Mouse (Mus musculus) embryonic facial prominence, embryonic 11.5 days (tissue): Measurements from ENCODE around the gene Olfr1324. TPM values are rescaled to one million over a fixed set of nuclear protein-coding genes. Genes with fewer than 3 reads are reported as not detected.
"Not testable (repeated sequence)": the region's sequence is repeated elsewhere in the genome, so short reads cannot be mapped to it uniquely, and the experiment has no call there.

ENCODE experiments used
- ATAC-seq: fragments of 200-750 bp; cut with Nextera tagmentation; replicated peaks from 2 replicates; pipeline ENCODE4 v1.8.0; 2017; ENCODE audit warnings: low read depth; ENCODE audit not compliant: insufficient number of reproducible peaks, low FRiP score, low TSS enrichment
- DNase-seq: peaks from one replicate; pipeline ENCODE4 v3.0.0-alpha.2; 2015; ENCODE audit warnings: low spot score
- H3K27ac ChIP-seq: fragments of 300-500 bp; sonication (generic); replicated peaks from 2 replicates; pipeline ENCODE4 v1.5.1; 2014; ENCODE audit warnings: mild to moderate bottlenecking, low read depth, low read length, control low read depth
- H3K27me3 ChIP-seq: fragments of 300-500 bp; sonication (generic); 2 replicates; pipeline ENCODE4 v1.6.1; 2014; ENCODE audit warnings: mild to moderate bottlenecking, low read length, moderate library complexity, mixed read lengths; ENCODE audit not compliant: control insufficient read depth, insufficient read depth
- H3K36me3 ChIP-seq: fragments of 300-500 bp; sonication (generic); replicated peaks from 2 replicates; pipeline ENCODE4 v1.6.1; 2014; ENCODE audit warnings: low read depth, mild to moderate bottlenecking, low read length, moderate library complexity, mixed read lengths; ENCODE audit not compliant: control insufficient read depth, insufficient read depth
- H3K4me1 ChIP-seq: fragments of 300-500 bp; sonication (generic); 2 replicates; pipeline ENCODE4 v1.6.1; 2014; ENCODE audit warnings: low read length, mixed read lengths; ENCODE audit not compliant: control insufficient read depth, insufficient read depth
- H3K4me2 ChIP-seq: fragments of 300-500 bp; sonication (generic); 2 replicates; pipeline ENCODE4 v1.6.1; 2014; ENCODE audit warnings: low read depth, mild to moderate bottlenecking, control low read depth, low read length, moderate library complexity
- H3K4me3 ChIP-seq: fragments of 300-500 bp; sonication (generic); 2 replicates; pipeline ENCODE4 v1.5.1; 2014; ENCODE audit warnings: low read depth, low read length, control low read depth
- H3K9ac ChIP-seq: fragments of 300-500 bp; sonication (generic); replicated peaks from 2 replicates; pipeline ENCODE4 v1.6.1; 2014; ENCODE audit warnings: mild to moderate bottlenecking, control low read depth, low read length
- H3K9me3 ChIP-seq: fragments of 300-500 bp; sonication (generic); replicated peaks from 2 replicates; pipeline ENCODE4 v1.6.1; 2016; ENCODE audit warnings: mild to moderate bottlenecking, low read length, inconsistent platforms, mixed read lengths; ENCODE audit not compliant: control insufficient read depth
- WGBS: fragments of 180-500 bp; shearing (Covaris S2); extraction: QIAGEN DNeasy Blood & Tissue Kit; methylation state at CpG from one replicate; pipeline ENCODE4 v1.1.7; 2014; 5-methylcytosine and 5-hydroxymethylcytosine counted together
- polyA plus RNA-seq: library from polyadenylated mRNA; unstranded; fragments of >200 nt; fragmentation: Nextera tagmentation; extraction: Ambion mirVana; gene quantifications from 2 replicates; pipeline ENCODE4 v1.2.1, GENCODE M21; 2014

Olfr1324 gene
- polyA plus RNA-seq = not detected in 2 replicates

GRCm38 (mm10) chrX:50428398-50428797 is at the start of gene Olfr1324:
Gene Olfr1324, minus strand, starts transcription at chrX:50428498.
- ATAC-seq (no peak), DNase-seq (no peak)
- Histone ChIP-seq H3K27me3 (no peaks in the 10 kb centered on the region), H3K9ac (no peak within 1 kb of the TSS), H3K4me1 (no peaks in the 10 kb centered on the region), H3K27ac (no peak within 1 kb of the TSS), H3K4me3 (no peak within 1 kb of the TSS), H3K9me3 (no peaks in the 10 kb centered on the region), H3K36me3 (no peaks in the 10 kb centered on the region), H3K4me2 (no peak within 1 kb of the TSS)
- 74% methylated on average over 1 of the region's 1 CpGs for WGBS

GRCm38 (mm10) chrX:50470341-50470740 is 42.0 kb upstream of the Olfr1324 start:
- H3K4me3 ChIP-seq, H3K9me3 ChIP-seq, H3K27ac ChIP-seq, H3K4me2 ChIP-seq, H3K9ac ChIP-seq, ATAC-seq, H3K27me3 ChIP-seq, H3K4me1 ChIP-seq, DNase-seq, H3K36me3 ChIP-seq: not testable (repeated sequence)
- WGBS = 73% methylated on average over 6 of the region's 6 CpGs

DNA sequence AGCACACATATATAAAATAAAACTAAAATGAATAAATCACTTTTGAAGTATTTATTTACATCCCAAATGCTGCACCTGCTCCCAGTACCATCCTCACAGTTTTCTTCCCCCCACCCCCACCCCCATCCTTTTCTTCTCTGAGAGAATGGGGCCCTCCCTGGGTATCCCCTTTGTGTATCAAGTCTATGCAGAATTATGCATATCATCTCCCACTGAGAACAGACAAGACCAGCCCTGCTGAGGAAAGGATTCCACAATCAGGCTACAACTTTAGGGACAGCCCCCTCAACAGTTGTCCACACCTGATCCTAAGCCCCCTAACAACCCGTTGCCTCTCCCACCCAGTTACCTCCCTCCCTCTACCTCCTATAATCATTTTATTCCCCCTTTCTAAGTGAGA is 27.8 kb upstream of the Olfr1324 start:
- WGBS = 38% methylated on average over 1 of the region's 1 CpGs
- Histone ChIP-seq H3K27ac (no peak overlapping the region), H3K27me3 (no peaks in the 10 kb centered on the region), H3K4me1 (no peaks in the 10 kb centered on the region), H3K9ac (no peak overlapping the region), H3K36me3 (no peaks in the 10 kb centered on the region), H3K4me3 (no peak overlapping the region), H3K9me3 (no peaks in the 10 kb centered on the region), H3K4me2 (no peak overlapping the region)
- ATAC-seq (no peak), DNase-seq (no peak)

- Histone ChIP-seq H3K27ac (no peak overlapping the region), H3K27me3 (no peaks in the 10 kb centered on the region), H3K4me3 (no peak overlapping the region), H3K9ac (no peak overlapping the region), H3K9me3 (no peaks in the 10 kb centered on the region), H3K4me2 (no peak overlapping the region), H3K4me1 (no peaks in the 10 kb centered on the region), H3K36me3 (no peaks in the 10 kb centered on the region)
- 71% methylated on average over 1 of the region's 1 CpGs for WGBS
- no peak for ATAC-seq
- DNase-seq = no peak
These were observed 15.1 kb upstream of the Olfr1324 start for GRCm38 (mm10) chrX:50443352-50443751.

DNA sequence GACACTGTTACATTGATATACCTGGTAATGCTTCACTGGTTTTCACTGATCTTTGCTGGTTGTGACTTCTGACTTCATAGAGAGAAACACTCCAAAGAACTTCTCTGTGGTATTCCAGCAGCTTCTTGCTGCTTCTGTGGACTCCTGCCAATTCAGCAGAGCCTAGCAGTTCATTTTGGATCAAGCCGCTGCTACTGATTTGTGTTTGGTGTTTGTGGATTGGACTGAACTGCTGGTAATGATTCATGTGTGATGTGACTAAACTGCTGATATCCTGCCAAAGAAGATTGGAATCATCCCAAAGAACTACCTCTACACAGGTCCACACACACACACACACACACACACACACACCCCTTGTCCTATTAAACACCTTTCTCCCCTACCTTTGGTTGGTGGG is 14.4 kb upstream of the Olfr1324 start:
- no peak overlapping the region for H3K4me3 ChIP-seq
- DNase-seq (no peak), ATAC-seq (no peak)
- 95% methylated on average over 1 of the region's 1 CpGs for WGBS
- no peak overlapping the region for H3K4me2 ChIP-seq
- no peaks in the 10 kb centered on the region for H3K9me3 ChIP-seq
- no peak overlapping the region for H3K9ac ChIP-seq
- no peaks in the 10 kb centered on the region for H3K4me1 ChIP-seq
- no peaks in the 10 kb centered on the region for H3K27me3 ChIP-seq
- H3K36me3 ChIP-seq = no peaks in the 10 kb centered on the region
- no peak overlapping the region for H3K27ac ChIP-seq

DNA sequence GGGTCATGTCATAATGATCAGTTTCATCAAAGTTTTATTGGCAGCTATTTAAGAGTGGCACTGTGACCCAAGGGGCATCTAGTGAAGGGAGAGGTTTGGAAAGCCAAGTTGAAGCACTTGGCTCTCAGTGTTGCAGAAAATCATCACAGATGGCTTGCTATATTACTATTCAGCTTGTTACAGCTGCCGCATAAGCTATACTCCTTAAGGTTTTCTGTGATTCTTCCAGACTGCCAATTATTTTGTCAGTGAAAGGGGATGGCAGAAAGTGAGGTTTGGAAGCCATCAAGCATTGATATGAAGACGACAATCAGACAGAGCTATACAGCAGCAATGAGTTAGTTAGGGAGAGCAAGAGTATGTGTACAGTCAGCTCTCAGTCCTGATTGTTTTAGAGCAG is 4.2 kb upstream of the Olfr1324 start:
- no peaks in the 10 kb centered on the region for H3K9me3 ChIP-seq
- H3K4me1 ChIP-seq = no peaks in the 10 kb centered on the region
- no peak for ATAC-seq
- no peak overlapping the region for H3K27ac ChIP-seq
- WGBS = 85% methylated on average over 2 of the region's 2 CpGs
- H3K36me3 ChIP-seq = no peaks in the 10 kb centered on the region
- H3K27me3 ChIP-seq = no peaks in the 10 kb centered on the region
- H3K9ac ChIP-seq = no peak overlapping the region
- DNase-seq = no peak
- no peak overlapping the region for H3K4me2 ChIP-seq
- no peak overlapping the region for H3K4me3 ChIP-seq

DNA sequence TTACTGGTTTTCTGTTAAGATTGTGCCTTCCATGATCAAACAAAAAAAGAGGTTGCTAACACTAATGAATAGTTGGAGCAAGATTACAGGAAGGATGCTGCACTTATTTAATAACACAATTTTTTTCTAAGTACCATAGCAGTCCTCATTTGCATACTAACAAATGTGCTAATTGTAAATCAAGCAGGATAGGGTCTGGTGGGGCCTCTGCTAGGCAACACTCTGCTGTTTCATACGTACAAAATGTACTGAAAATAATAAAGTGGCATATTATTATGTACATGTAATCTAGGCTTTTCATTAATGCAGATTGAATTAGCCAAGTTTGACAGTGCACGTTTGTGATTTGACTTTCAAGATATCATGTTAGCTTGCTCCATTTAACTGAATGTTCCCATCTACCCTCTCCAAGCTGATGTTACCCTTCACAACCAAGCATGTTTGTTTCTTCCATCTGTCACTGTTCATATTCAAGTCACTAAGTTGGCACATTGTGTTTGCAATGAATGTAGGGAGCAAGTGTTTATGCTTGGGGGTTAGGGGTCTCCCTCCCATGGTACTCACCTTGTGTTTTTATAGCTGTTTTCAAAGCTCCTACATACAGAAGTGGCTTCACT is 478 bp downstream of the Olfr1324 start:
- H3K27me3 ChIP-seq = no peaks in the 10 kb centered on the region
- H3K27ac ChIP-seq = no peak overlapping the region

DNA sequence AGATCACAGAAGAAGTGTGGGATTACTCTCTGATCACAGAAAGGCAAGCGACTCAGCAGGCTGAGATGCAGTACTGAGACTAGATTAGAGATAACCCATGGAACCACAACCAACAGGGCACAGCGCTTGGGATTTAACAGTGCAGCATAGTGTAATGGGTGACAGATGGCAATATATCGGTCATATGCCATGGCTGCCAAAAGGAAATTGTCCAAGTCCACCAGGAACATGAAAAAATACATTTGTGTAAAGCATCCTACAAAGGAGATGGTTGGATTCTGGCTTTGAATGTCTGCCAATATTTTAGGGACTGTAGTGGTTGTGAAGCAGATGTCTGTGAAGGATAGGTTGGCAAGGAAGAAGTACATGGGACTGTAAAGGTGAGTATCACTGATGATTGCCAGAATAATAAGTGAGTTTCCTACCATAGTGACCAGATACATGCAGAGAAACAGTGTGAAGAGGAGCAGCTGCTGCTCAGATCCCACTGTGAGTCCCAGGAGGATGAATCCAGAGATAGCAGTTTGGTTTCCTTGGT is 2.3 kb downstream of the Olfr1324 start:
- H3K4me3 ChIP-seq = no peak overlapping the region
- no peaks in the 10 kb centered on the region for H3K27me3 ChIP-seq
- no peaks in the 10 kb centered on the region for H3K36me3 ChIP-seq
- ATAC-seq = no peak
- H3K9ac ChIP-seq = no peak overlapping the region
- H3K4me1 ChIP-seq = no peaks in the 10 kb centered on the region
- H3K9me3 ChIP-seq = no peaks in the 10 kb centered on the region
- H3K27ac ChIP-seq = no peak overlapping the region
- no peak overlapping the region for H3K4me2 ChIP-seq
- WGBS = 90% methylated on average over 3 of the region's 3 CpGs
- no peak for DNase-seq

More for the DNA sequence above, 478 bp downstream of the Olfr1324 start:
- Histone ChIP-seq H3K36me3 (no peaks in the 10 kb centered on the region), H3K4me1 (no peaks in the 10 kb centered on the region), H3K9me3 (no peaks in the 10 kb centered on the region), H3K4me2 (no peak overlapping the region), H3K4me3 (no peak overlapping the region), H3K9ac (no peak overlapping the region)
- WGBS = 67% methylated on average over 2 of the region's 2 CpGs
- ATAC-seq (no peak), DNase-seq (no peak)
